Mouse (Mus musculus) testis, adult 2 months (tissue): ENCODE results near the gene Elovl3.

ENCODE experiments used
- CTCF ChIP-seq: fragments of 200-500 bp; IDR thresholded peaks from 2 replicates; pipeline ENCODE4 v1.5.1; 2012; ENCODE audit warnings: low read depth, mild to moderate bottlenecking, inconsistent platforms, low read length, moderate library complexity; ENCODE audit not compliant: control insufficient read depth, insufficient read depth, insufficient replicate concordance
- POLR2A ChIP-seq: fragments of 200-500 bp; IDR thresholded peaks from 2 replicates; pipeline ENCODE4 v1.6.1; 2012; ENCODE audit warnings: low read depth, mild to moderate bottlenecking, inconsistent platforms, low read length, moderate library complexity; ENCODE audit not compliant: control insufficient read depth

DNA sequence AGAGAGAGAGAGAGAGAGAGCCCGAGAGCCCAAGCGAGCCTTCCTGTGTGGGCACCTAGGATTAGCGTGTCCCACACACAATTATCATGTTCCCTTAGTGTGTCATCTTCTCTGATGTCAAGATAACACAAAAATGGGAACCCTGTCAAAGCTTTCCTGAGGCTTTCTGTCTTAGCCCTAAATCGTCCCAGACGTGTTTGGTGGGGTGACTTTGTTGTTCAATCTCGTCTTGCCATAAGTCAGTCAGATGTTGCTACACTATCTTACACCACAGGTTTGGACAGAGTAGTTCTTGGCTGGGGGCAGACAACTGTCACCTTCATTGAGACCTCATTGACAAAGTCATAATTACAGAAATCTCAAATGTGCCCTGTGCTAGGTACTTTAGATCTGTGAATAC lies 880 bp downstream of the Elovl3 start:
- no peak for TF ChIP-seq CTCF
- no peak for TF ChIP-seq POLR2A
